Mouse (Mus musculus) gastrocnemius, adult 2 months (tissue): ENCODE data around the gene Mtss1l. TPM values are rescaled to one million over a fixed set of nuclear protein-coding genes. Genes with fewer than 3 reads are reported as not detected.
A peak's percentile ranks its signal among the peaks of the same experiment; 100 is the strongest.

Source experiments
- DNase-seq: peaks from one replicate; pipeline ENCODE4 v3.0.0; 2022
- H3K27ac ChIP-seq: fragments of 200-600 bp; 2 replicates; pipeline ENCODE4 v1.8.1; 2022; ENCODE audit warnings: mild to moderate bottlenecking
- H3K4me3 ChIP-seq: fragments of 200-600 bp; 2 replicates; pipeline ENCODE4 v1.8.1; 2022; ENCODE audit warnings: mild to moderate bottlenecking, moderate library complexity
- CTCF ChIP-seq: fragments of 200-600 bp; IDR thresholded peaks from 2 replicates; pipeline ENCODE4 v1.8.1; 2022; ENCODE audit warnings: antibody characterized with exemption, mild to moderate bottlenecking, moderate library complexity
- intact Hi-C: fragments of 180-260 bp; cut with DNase I; formaldehyde crosslinking; loops from one replicate; pipeline ENCODE4 v1.15.1; 2025
- total RNA-seq, 2 experiments: library from RNA; stranded (reverse); gene quantifications; 2 replicates each; pipeline ENCODE4 v1.2.3; 2021

Gene Mtss1l
- total RNA-seq, 2 experiments from 2014 or later, result 85.5 to 125 TPM

- intact Hi-C loops, result no loop called here
- Histone ChIP-seq H3K27ac (peak overlapping the region; percentile 82), H3K4me3 (no peak overlapping the region)
- DNase-seq, result no peak
- no peak; the same call in 1 of the 2 replicates for TF ChIP-seq CTCF
Observed at GRCm38 (mm10) chr8:110711271-110711934, 9.9 kb upstream of the Mtss1l start.

- DNase-seq, result peak; percentile 90
- TF ChIP-seq CTCF, result no peak
- H3K4me3 ChIP-seq, result no peak overlapping the region
- intact Hi-C loops, result no loop called here
- H3K27ac ChIP-seq, result peak overlapping the region; percentile 82
Observed at GRCm38 (mm10) chr8:110713073-110713472, 8.2 kb upstream of the Mtss1l start.

GRCm38 (mm10) chr8:110714827-110715519 lies 6.3 kb upstream of the Mtss1l start:
- no peak for TF ChIP-seq CTCF
- Histone ChIP-seq H3K4me3 (no peak overlapping the region), H3K27ac (peak overlapping the region; percentile 90)
- no peak for DNase-seq
- intact Hi-C loops, result loop anchor here (5.0 kb wide), 1 partner anchor 38 kb away; no protein-coding TSS in a partner anchor

- TF ChIP-seq CTCF, result no peak
- Histone ChIP-seq H3K27ac (peak overlapping the region; percentile 90), H3K4me3 (no peak overlapping the region)
- intact Hi-C loops, result loop anchor here (5.0 kb wide), 1 partner anchor 39 kb away; no protein-coding TSS in a partner anchor
- DNase-seq, result peak; percentile 64
Observed at GRCm38 (mm10) chr8:110716075-110716474, 5.2 kb upstream of the Mtss1l start.

GRCm38 (mm10) chr8:110717131-110717530 lies 4.1 kb upstream of the Mtss1l start:
- intact Hi-C loops, result loop anchor here (5.0 kb wide), 1 partner anchor 40 kb away; no protein-coding TSS in a partner anchor
- peak overlapping the region; percentile 90 for H3K27ac ChIP-seq
- no peak overlapping the region for H3K4me3 ChIP-seq
- no peak for TF ChIP-seq CTCF
- no peak for DNase-seq

GRCm38 (mm10) chr8:110718209-110718968 lies 2.9 kb upstream of the Mtss1l start:
- no peak overlapping the region for H3K4me3 ChIP-seq
- intact Hi-C loops, result loop anchor here (5.0 kb wide), 1 partner anchor 41 kb away; no protein-coding TSS in a partner anchor
- peak; percentile 73 for DNase-seq
- peak overlapping the region; percentile 90 for H3K27ac ChIP-seq
- TF ChIP-seq CTCF, result no peak

- intact Hi-C loops, result loop anchor here (5.0 kb wide), 1 partner anchor 42 kb away; no protein-coding TSS in a partner anchor
- H3K4me3 ChIP-seq, result peak overlapping the region; percentile 23
- H3K27ac ChIP-seq, result peak overlapping the region; percentile 90
- peak; percentile 85 for DNase-seq
- no peak for TF ChIP-seq CTCF
Observed at GRCm38 (mm10) chr8:110718969-110719670, 2.2 kb upstream of the Mtss1l start.

GRCm38 (mm10) chr8:110719898-110720653 lies 1.2 kb upstream of the Mtss1l start:
- peak overlapping the region; percentile 90 for H3K27ac ChIP-seq
- no peak for TF ChIP-seq CTCF
- intact Hi-C loops, result loop anchor here (5.0 kb wide), 2 partner anchors 43 to 58 kb away; no protein-coding TSS in a partner anchor
- DNase-seq, result no peak
- peak overlapping the region; percentile 83 for H3K4me3 ChIP-seq

- H3K27ac ChIP-seq, result peak overlapping the region; percentile 90
- no peak for DNase-seq
Observed at GRCm38 (mm10) chr8:110721606-110722413, 534 bp downstream of the Mtss1l start.

GRCm38 (mm10) chr8:110722414-110723011 lies 1.2 kb downstream of the Mtss1l start:
- Histone ChIP-seq H3K27ac (peak overlapping the region; percentile 90), H3K4me3 (peak overlapping the region; percentile 83)
- intact Hi-C loops, result loop anchor here (5.0 kb wide), 1 partner anchor 60 kb away; no protein-coding TSS in a partner anchor
- DNase-seq, result no peak
- TF ChIP-seq CTCF, result no peak

More at GRCm38 (mm10) chr8:110721606-110722413, 534 bp downstream of the Mtss1l start:
- intact Hi-C loops, result loop anchor here (5.0 kb wide), 1 partner anchor 60 kb away; no protein-coding TSS in a partner anchor
- no peak for TF ChIP-seq CTCF
- H3K4me3 ChIP-seq, result peak overlapping the region; percentile 83
